Mouse (Mus musculus) liver, adult 2 months (tissue): Measurements from ENCODE around the gene Art3.

Experiments
- CTCF ChIP-seq: fragments of 200-500 bp; IDR thresholded peaks from 2 replicates; pipeline ENCODE4 v1.5.1; 2011; ENCODE audit warnings: low read depth, low read length, control low read depth
- POLR2A ChIP-seq: fragments of 200-500 bp; IDR thresholded peaks from 2 replicates; pipeline ENCODE4 v1.6.1; 2011; ENCODE audit warnings: low read length, control low read depth; ENCODE audit not compliant: insufficient read depth; ENCODE audit errors: extremely low read depth

DNA sequence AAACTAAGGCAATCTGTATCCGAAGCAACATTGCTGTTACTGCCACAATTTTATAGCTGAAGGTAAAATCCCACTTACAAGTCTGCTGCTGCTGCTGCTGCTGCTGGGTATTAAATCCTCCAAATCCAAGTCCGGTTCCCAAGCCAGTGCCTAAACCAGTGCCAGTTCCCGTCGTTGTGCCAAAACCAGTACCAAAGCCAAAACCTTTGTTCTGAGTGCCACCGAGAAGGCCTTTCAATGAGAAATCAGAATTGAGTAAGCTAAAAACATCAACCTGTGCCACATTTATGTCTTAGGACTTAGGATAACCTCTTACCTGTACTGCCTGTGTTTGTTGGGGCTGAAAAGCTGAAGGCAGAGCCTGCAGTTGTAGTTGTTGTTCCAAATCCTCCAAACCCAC is 99.1 kb downstream of the Art3 start:
- TF ChIP-seq CTCF: no peak
- no peak for TF ChIP-seq POLR2A
